Mouse (Mus musculus) olfactory bulb, adult 2 months (tissue): ENCODE results near the gene Sgce. TPM values are rescaled to one million over a fixed set of nuclear protein-coding genes. Genes with fewer than 3 reads are reported as not detected.

Source experiments
- H3K27ac ChIP-seq: fragments of 200-500 bp; 2 replicates; pipeline ENCODE4 v1.5.1; 2012; ENCODE audit warnings: low read depth, low read length; ENCODE audit not compliant: insufficient read depth
- H3K4me1 ChIP-seq: fragments of 200-500 bp; 2 replicates; pipeline ENCODE4 v1.6.1; 2012; ENCODE audit warnings: low read length; ENCODE audit not compliant: control insufficient read depth, insufficient read depth
- H3K4me3 ChIP-seq: fragments of 200-500 bp; 2 replicates; pipeline ENCODE4 v1.5.1; 2012; ENCODE audit warnings: mild to moderate bottlenecking, low read depth, low read length, moderate library complexity; ENCODE audit not compliant: insufficient read depth
- CTCF ChIP-seq: fragments of 200-500 bp; IDR thresholded peaks from 2 replicates; pipeline ENCODE4 v1.5.1; 2012; ENCODE audit warnings: low read depth, mild to moderate bottlenecking, low read length, moderate library complexity; ENCODE audit not compliant: insufficient read depth
- POLR2A ChIP-seq: fragments of 200-500 bp; IDR thresholded peaks from 2 replicates; pipeline ENCODE4 v1.6.1; 2012; ENCODE audit warnings: mild to moderate bottlenecking, low read depth, low read length, moderate library complexity; ENCODE audit not compliant: insufficient read depth
- WGBS: fragments of 180-500 bp; shearing (Covaris S2); methylation state at CpG from one replicate; pipeline ENCODE4 v1.1.7; 2018; 5-methylcytosine and 5-hydroxymethylcytosine counted together
- polyA plus RNA-seq: library from polyadenylated mRNA; stranded (reverse); fragments of >200 nt; gene quantifications from 2 replicates; pipeline ENCODE4 v1.2.4, GENCODE M21; 2012; ENCODE audit warnings: low replicate concordance; ENCODE audit not compliant: missing spikeins, insufficient read depth, insufficient read length

Sgce gene
- polyA plus RNA-seq, 1 experiment: not detected

GRCm38 (mm10) chr6:4695778-4696177 is 51.2 kb downstream of the Sgce start:
- H3K4me3 ChIP-seq: no peak overlapping the region
- H3K27ac ChIP-seq: no peak overlapping the region
- TF ChIP-seq CTCF (no peak), POLR2A (no peak)
- WGBS: 72% methylated on average over 3 of the region's 3 CpGs
- no peaks in the 10 kb centered on the region for H3K4me1 ChIP-seq

- no peak for TF ChIP-seq POLR2A
- TF ChIP-seq CTCF: no peak
- no peak overlapping the region for H3K4me3 ChIP-seq
- 65% methylated on average over 8 of the region's 8 CpGs for WGBS
- no peaks in the 10 kb centered on the region for H3K4me1 ChIP-seq
- no peak overlapping the region for H3K27ac ChIP-seq
Observed at GRCm38 (mm10) chr6:4694672-4695231, 52.3 kb downstream of the Sgce start.

DNA sequence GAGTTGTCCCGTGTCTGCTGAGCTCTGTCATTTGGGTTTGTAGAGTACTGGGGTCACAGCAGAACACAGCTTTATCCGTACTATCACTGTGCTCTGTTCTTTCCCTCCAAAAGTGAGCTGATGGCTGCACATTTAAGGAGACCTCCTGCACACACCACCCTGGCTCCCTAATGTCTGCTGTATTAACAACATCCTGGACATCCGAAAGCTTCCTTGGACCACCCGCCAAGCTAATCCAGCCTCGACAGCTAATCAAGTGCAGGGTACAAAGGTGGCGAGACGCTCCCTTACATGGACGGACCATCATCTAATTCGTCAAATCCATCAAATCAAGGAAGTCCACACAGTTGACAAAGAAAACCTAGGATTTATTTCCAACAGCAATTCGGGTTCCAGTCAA is 53.5 kb downstream of the Sgce start:
- no peak overlapping the region for H3K4me3 ChIP-seq
- H3K27ac ChIP-seq: no peak overlapping the region
- 83% methylated on average over 10 of the region's 10 CpGs for WGBS
- TF ChIP-seq POLR2A (no peak), CTCF (no peak)
- no peaks in the 10 kb centered on the region for H3K4me1 ChIP-seq

GRCm38 (mm10) chr6:4690438-4690837 is 56.6 kb downstream of the Sgce start:
- no peak for TF ChIP-seq CTCF
- no peak for TF ChIP-seq POLR2A
- Histone ChIP-seq H3K4me1 (no peaks in the 10 kb centered on the region), H3K27ac (no peak overlapping the region), H3K4me3 (no peak overlapping the region)
- WGBS: 92% methylated on average over 4 of the region's 4 CpGs

DNA sequence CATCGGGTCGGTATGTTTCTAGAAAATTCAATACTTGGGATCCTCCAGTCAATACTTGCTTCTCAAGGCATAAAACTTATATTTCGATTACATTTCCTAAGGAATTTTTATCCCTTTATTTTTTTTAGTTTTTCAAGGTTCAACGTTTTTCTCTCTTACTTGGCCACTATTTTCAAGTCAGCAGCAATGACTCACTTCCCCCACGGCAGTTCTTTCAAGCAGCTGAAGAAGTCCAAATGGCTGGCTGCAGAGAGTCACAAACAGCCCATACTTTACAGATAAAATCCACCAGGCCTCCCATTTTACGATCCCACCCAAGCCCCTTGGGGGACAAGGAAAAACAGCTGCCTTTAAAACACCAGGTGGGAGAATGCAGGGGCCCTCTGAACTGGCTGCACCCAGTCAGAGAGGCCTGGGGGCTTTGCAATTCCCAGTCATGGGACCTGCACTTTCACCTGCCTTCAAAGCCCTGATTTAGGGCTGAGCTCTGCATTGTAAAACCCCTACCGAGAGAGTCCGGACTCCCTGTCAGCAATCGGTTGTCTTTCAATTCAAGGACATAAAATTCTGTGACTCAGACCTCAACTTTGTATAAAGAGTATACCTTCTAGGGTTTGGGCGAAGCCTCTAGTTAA is 62.2 kb downstream of the Sgce start:
- TF ChIP-seq POLR2A: no peak
- no peak for TF ChIP-seq CTCF
- no peak overlapping the region for H3K4me3 ChIP-seq
- H3K4me1 ChIP-seq: 0 out of 2 replicates have a peak, but pooled peaks cover 3% of the 10 kb centered on the region
- 71% methylated on average over 10 of the region's 10 CpGs for WGBS
- no peak overlapping the region for H3K27ac ChIP-seq

DNA sequence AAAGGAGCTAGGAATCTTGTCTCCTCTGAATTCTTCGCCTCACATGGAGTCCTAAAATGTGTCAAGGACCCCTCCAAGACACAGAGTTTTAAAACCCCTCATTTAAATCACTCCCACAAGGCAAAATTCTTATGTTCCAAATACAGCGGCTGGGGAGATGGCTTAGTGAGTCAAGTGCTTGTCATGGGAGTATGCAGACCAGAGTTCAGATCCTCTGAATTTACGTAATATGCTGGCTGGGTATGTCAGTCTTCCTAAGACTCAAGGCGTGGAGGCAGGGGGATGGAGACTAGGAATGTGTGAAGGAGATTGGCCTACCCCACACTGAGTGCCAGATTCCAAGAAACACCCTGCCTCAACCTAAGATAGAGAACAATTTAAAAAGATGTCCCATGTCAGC is 66.4 kb downstream of the Sgce start:
- Histone ChIP-seq H3K4me1 (0 out of 2 replicates have a peak, but pooled peaks cover 3% of the 10 kb centered on the region), H3K4me3 (no peak overlapping the region), H3K27ac (no peak overlapping the region)
- TF ChIP-seq POLR2A (no peak), CTCF (no peak)
- 95% methylated on average over 4 of the region's 4 CpGs for WGBS

- Histone ChIP-seq H3K4me3 (no peak overlapping the region), H3K4me1 (0 out of 2 replicates have a peak, but pooled peaks cover 2% of the 10 kb centered on the region), H3K27ac (no peak overlapping the region)
- TF ChIP-seq CTCF (no peak), POLR2A (no peak)
- 80% methylated on average over 1 of the region's 1 CpGs for WGBS
Observed at GRCm38 (mm10) chr6:4679981-4680380, 67.0 kb downstream of the Sgce start.

DNA sequence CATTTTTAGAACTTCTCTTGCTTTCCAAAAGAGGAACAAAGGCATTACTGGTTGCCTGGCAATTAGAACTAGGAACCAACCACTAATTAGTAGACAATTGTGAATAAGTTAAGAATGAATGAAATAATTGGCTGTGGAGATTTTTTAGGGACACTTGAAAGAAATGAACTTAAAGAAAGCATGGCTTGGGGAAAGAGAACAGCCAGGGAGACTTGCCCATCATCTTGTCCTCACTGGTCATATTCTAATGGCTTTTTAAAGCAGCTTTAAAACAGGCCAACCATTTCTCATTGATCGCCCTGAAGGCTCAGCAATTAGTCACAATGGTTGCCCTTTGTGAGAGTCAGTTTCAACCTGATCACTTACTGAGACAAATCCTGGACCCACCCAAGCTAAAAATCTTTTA is 69.6 kb downstream of the Sgce start:
- H3K4me1 ChIP-seq: no peaks in the 10 kb centered on the region
- TF ChIP-seq POLR2A (no peak), CTCF (no peak)
- 29% methylated on average over 1 of the region's 1 CpGs for WGBS
- H3K27ac ChIP-seq: no peak overlapping the region
- H3K4me3 ChIP-seq: no peak overlapping the region

DNA sequence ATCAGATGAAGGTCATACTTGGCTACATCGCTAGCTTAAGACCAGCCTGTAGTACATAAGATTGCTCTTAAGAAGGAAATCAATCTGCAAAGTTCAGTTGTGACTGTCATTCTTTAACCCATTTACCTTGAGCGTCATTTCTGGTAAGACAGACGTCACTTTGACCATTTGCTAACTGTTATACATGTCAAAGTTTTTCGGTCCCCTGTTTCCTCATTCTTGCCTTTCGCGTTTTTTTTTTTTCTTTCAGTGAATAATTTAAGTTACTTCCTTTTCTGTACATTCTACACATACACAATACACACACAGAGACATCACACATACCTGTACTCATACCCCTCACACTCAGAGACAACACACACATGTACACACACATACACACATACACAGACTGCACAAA is 81.9 kb downstream of the Sgce start:
- Histone ChIP-seq H3K4me1 (no peaks in the 10 kb centered on the region), H3K4me3 (no peak overlapping the region), H3K27ac (no peak overlapping the region)
- WGBS: 95% methylated on average over 6 of the region's 6 CpGs
- no peak for TF ChIP-seq POLR2A
